Mouse (Mus musculus) bone marrow macrophage, adult 2 months (primary cell): ENCODE data around the gene Hoxd10. TPM values are rescaled to one million over a fixed set of nuclear protein-coding genes. Genes with fewer than 3 reads are reported as not detected.

ENCODE experiments used
- H3K27ac ChIP-seq: 2 replicates; pipeline ENCODE4 v1.5.1; 2012; ENCODE audit warnings: low read depth, low read length; ENCODE audit not compliant: insufficient read depth
- H3K4me1 ChIP-seq: 2 replicates; pipeline ENCODE4 v1.6.1; 2012; ENCODE audit warnings: low read length; ENCODE audit not compliant: control insufficient read depth, insufficient read depth
- H3K4me3 ChIP-seq: 2 replicates; pipeline ENCODE4 v1.5.1; 2012; ENCODE audit warnings: mild to moderate bottlenecking, low read length, moderate library complexity; ENCODE audit not compliant: insufficient read depth
- CTCF ChIP-seq: IDR thresholded peaks from 2 replicates; pipeline ENCODE4 v1.5.1; 2012; ENCODE audit warnings: low read depth, mild to moderate bottlenecking, low read length, moderate library complexity
- POLR2A ChIP-seq: IDR thresholded peaks from 2 replicates; pipeline ENCODE4 v1.6.1; 2012; ENCODE audit warnings: mild to moderate bottlenecking, low read depth, low read length, borderline replicate concordance
- polyA plus RNA-seq: library from polyadenylated mRNA; stranded (reverse); fragments of >200 nt; gene quantifications from 2 replicates; pipeline ENCODE4 v1.2.4, GENCODE M21; 2012; ENCODE audit not compliant: missing spikeins, insufficient read depth, insufficient read length

Hoxd10 gene
- polyA plus RNA-seq, 1 experiment: not detected

DNA sequence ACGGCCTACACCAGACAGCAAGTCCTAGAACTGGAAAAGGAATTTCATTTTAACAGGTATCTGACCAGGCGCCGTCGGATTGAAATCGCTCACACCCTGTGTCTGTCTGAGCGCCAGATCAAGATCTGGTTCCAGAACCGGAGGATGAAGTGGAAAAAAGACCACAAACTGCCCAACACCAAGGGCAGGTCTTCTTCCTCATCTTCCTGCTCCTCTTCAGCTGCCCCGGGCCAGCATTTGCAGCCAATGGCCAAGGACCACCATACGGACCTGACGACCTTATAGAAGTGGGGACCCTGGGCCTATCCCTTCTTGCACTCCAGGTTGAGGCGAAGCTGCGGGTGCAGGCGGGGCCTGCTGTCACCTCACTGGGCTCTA, 36.6 kb downstream of the Hoxd10 start:
- TF ChIP-seq POLR2A: no peak
- H3K4me3 ChIP-seq: no peak overlapping the region
- no peak overlapping the region for H3K27ac ChIP-seq
- H3K4me1 ChIP-seq: peaks cover 2% of the 10 kb centered on the region; the same call in 1 of the 2 replicates

DNA sequence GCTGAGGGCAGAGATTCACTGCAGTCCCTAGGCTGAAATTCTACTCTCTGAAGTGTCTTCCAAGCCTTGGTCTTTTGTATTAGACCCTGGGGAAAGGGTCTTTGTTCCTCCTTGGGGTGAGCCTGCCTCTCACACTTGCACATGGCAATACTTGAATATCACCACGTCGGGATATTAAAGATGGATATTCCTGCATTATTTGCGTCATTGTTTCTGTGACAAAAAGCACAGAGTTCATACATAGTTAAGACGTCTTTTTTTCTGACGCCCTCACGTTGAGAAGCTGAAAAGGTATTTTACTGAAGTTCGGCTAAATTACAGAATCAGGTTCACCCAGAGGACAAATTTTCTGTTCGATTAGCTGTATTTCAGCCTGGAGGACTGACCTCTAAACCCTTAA, 38.6 kb downstream of the Hoxd10 start:
- TF ChIP-seq CTCF: no peak
- TF ChIP-seq POLR2A: no peak
- no peak overlapping the region for H3K27ac ChIP-seq
- peaks cover 2% of the 10 kb centered on the region; the same call in 1 of the 2 replicates for H3K4me1 ChIP-seq

DNA sequence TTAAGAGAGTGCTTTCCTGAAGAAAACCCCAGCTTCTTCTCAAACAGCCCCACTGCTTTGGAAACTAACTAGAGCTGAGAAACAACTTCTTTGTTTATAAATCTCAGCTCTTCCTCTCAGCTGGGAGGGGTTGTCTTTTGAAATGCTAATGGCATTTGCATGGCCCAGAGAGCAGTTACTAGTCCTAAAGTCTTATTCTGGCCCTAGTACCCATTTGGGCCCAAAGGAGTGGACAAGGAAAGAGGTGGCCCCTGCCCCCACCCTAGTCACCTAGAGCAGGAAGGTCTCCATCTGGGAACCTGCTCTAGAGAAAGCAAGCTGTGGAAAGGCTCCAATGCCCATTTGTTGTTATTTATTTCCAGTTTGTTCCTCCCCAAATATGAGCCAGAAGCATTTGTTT, 39.3 kb downstream of the Hoxd10 start:
- H3K4me1 ChIP-seq: peaks cover 2% of the 10 kb centered on the region; the same call in 1 of the 2 replicates
- H3K27ac ChIP-seq: no peak overlapping the region
- H3K4me3 ChIP-seq: no peak overlapping the region

More for the DNA sequence above, 38.6 kb downstream of the Hoxd10 start:
- no peak overlapping the region for H3K4me3 ChIP-seq

DNA sequence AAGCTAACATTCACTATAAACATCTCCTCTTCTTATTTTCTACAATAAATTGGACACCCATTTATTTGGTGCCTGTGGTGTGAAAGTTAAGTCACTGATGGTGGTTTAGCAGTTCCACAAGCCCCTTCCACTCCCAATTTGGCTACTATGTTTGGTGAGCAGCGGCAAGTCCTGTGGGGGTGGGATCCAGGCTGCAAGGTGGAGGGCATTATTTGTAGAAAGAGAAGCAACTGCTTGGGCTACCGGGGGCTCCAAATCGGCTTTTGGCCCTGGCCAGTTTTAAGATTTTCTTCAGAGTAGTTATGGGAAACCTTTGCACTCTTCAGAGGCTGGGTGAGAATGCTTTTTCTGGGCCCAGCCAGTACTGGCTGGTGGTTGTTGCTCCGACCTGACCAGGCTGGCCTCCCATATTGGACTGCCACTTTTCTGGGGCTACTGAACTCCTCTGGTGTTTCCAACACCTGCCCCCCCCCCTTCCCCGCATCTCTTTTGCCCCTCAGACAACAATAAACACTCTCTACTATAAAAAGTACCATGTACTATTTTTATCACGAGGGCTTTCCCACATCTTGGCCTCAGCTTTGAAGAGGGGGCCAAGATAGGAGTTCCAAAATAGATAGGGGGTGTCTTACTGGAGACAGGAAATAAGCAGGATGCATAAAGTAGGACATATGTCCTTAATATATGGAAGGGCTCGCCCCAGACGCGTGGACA, 40.2 kb downstream of the Hoxd10 start:
- TF ChIP-seq POLR2A (no peak), CTCF (no peak)
- no peak overlapping the region for H3K4me3 ChIP-seq
- H3K4me1 ChIP-seq: peaks cover 2% of the 10 kb centered on the region; the same call in 1 of the 2 replicates
- no peak overlapping the region for H3K27ac ChIP-seq

More for the DNA sequence above, 39.3 kb downstream of the Hoxd10 start:
- no peak for TF ChIP-seq POLR2A
- no peak for TF ChIP-seq CTCF

DNA sequence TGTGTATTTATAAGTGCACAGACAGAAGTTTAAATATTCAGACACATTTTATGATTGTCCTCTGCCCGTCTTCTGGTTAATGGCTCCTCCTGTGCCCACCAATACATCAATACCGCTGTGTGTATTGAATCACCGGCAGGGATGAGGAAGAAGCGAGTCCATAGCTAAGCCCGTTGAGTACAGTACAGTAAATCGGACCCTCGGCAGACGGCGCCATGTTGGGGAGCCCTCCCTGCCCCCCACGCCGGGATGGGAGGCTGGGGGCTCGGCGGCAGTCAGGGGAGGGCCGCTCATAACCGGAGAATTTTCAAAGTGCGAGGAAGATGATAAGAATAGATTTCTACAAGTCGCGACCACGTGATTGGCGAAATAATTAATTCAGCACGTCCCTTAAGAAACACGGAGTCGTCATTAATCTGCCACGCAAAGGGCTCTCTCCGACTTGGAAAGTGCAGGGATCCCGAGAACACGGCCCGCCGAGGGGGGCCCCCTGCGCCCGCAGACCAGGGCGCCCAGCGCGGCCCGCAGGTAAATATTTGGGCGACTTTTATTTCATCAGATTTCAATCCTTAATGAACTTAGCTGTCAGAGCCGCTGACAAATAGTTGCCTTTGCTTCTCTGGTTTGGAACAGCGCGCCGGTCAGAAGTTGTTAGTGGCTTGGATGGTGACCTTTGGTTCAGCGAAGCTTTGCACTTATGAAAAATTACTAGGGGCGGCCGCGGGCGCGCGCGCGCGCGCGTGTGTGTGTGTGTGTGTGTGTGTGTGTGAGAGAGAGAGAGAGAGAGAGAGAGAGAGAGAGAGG, 41.0 kb downstream of the Hoxd10 start:
- Histone ChIP-seq H3K27ac (no peak overlapping the region), H3K4me3 (no peak overlapping the region), H3K4me1 (peaks cover 2% of the 10 kb centered on the region; the same call in 1 of the 2 replicates)
- TF ChIP-seq CTCF: no peak
- TF ChIP-seq POLR2A: no peak

DNA sequence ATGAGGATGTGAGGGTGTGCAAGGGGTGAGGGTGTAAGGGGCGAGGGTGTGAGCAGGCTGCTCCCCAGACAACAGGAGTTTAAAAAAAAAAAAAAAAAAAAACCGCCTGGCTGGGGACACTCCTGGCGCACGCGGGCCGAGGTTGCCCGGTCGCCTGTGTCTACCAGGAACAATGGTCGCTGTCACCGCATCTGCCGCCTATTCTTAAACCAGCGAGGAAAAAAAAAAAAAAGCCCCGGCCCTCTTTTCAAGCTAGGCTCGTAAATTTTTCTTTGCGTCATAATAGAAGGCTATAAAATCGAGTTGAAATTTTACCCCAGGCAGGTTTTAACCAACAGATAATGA, 41.6 kb downstream of the Hoxd10 start:
- no peak overlapping the region for H3K27ac ChIP-seq
- no peak overlapping the region for H3K4me3 ChIP-seq
- no peak for TF ChIP-seq POLR2A
- TF ChIP-seq CTCF: no peak
- peaks cover 2% of the 10 kb centered on the region; the same call in 1 of the 2 replicates for H3K4me1 ChIP-seq

DNA sequence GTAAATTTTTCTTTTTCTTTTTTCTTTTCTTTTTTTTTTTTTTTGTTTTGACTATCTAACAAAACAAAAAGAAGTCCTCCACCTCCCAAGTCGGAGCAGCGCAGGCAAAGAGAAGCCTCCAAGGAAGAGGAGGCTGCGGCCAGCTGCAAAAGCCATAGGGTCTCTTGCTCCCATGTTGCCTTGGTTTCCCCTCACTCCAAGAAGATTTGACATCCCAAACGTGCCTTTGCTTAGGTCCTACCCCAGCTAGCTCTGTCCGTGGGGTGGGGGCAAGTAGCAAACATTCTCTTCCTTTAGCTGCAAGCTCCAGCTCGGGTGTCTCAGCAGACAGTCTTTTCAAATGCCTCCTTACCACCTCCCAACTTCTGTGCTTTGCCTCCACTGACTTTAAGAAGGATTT, 42.0 kb downstream of the Hoxd10 start:
- H3K4me3 ChIP-seq: no peak overlapping the region
- H3K4me1 ChIP-seq: peaks cover 2% of the 10 kb centered on the region; the same call in 1 of the 2 replicates
- no peak for TF ChIP-seq POLR2A
- TF ChIP-seq CTCF: no peak
- H3K27ac ChIP-seq: no peak overlapping the region

DNA sequence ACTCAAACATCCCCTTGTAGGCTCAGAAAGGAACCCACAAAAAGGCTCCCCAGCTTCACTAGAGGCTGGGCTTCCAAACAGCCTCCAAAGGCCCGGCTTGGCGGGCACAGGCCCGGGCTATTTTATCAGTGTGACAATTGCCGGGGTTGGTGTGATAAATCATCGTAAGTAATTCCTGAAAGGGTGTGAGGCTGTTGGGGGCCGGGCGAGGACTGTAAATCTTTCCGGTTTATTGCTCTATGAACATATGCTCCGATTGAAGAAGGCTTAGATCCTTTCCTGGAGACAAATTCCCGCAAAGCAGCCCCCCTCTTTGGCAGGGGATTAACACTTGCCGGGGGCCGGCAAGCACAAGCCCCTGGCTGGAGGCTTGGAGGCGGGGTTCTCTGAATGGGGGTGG, 42.7 kb downstream of the Hoxd10 start:
- Histone ChIP-seq H3K27ac (no peak overlapping the region), H3K4me3 (no peak overlapping the region), H3K4me1 (peaks cover 2% of the 10 kb centered on the region; the same call in 1 of the 2 replicates)
- TF ChIP-seq CTCF (no peak), POLR2A (no peak)

DNA sequence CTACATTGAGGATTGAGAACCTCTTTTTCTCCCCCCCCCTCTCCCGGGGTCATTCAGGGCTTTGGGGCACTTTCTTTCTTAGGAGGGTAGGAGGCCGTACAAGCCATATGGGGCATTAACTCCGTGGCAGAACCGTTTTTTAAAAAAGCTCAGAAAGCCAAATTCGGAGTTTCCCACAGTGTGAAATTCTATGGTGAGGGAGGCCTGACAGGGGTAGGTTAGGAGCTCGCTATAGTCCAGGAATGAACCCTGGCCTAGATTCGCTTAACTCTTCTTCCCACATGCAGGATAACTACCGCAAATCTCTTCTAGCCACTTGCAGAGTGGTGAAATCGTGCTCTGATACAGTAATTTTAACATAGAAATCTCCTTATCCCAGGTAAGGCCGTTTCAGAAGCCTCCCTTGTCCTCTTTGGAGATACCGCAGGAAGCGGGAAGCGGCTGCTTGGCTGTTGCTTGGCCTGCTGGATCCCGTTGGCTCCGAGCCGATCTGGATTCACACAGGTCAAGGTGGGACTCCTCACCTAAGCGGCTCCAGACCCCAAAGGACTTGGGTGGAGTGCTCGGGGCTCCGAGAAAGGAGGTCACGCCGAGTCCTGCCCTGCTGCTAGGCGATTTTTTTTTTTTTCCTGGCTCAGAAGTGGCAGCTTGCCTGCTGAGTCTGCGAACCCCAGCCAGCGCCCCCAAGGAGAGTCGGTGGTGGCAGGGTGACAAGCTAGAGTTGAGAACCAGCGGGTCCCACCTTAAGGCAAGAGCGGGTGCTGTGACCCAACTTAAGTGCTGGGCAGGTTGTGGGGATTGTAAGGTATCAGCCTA, 43.5 kb downstream of the Hoxd10 start:
- no peak overlapping the region for H3K27ac ChIP-seq
- H3K4me3 ChIP-seq: no peak overlapping the region
- no peak for TF ChIP-seq CTCF
- peaks cover 2% of the 10 kb centered on the region; the same call in 1 of the 2 replicates for H3K4me1 ChIP-seq
